Mouse (Mus musculus): ENCODE results near the gene Rnpepl1.

DNA sequence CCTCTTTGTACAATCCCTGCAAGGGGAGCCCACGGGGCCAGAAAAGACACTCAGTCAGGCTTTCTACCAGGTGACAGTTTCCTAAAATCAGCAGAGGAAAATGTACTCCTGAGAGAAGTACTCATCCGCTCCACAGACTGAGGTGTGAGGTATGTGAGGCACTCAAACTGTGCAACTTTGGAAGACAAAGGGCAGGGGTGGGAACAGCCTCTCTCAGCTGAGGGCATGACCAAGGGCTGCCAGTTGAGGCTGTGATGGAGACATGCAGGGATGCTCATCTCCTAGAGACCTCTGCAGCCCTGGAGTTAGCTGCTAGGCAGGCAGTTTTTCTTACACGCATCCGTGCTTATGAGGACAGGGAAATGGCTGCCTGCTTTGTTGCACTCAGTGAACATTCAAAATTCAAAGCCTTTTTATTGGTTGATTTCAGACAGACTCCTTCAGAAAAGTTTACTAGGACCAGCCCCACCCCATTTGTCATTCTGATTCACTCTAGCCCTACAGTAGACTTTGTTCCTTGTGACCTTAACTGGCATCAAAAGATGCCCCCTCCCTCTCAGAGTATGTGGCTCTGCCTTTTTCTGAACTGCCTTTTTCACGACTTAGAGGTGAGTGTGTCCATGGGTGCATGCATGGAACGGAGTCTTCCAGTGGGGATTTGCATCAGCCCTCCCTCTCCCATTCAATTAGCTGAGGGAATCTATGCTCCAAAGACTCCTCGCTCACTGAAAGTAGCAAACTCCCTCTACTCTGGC, 21.5 kb upstream of the Rnpepl1 start:
- TF ChIP-seq CTCF (conservative IDR thresholded peaks at IDR 0.05 in 1 of 2, IDR thresholded peaks at IDR 0.05 in 1 of 2; ENCODE audit: low read depth in 2 of 2, low read length in 2 of 2): no peak
- no peak for TF ChIP-seq TCF12 (IDR thresholded peaks at IDR 0.05; ENCODE audit: low read depth, low read length)
- no peak for TF ChIP-seq SMC3 (IDR thresholded peaks at IDR 0.05; ENCODE audit: low read depth, low read length)
- no peak for TF ChIP-seq EP300 (IDR thresholded peaks at IDR 0.05; ENCODE audit: low read length)
- TF ChIP-seq JUND (conservative IDR thresholded peaks at IDR 0.05; ENCODE audit: low read depth, low read length): no peak
- TF ChIP-seq POLR2A (IDR thresholded peaks at IDR 0.05; ENCODE audit: low read depth, low read length): no peak
- TF ChIP-seq KAT2A (IDR thresholded peaks at IDR 0.05; ENCODE audit: insufficient replicate concordance, low read length): no peak
